Mouse (Mus musculus) left cerebral cortex, adult 11 months (tissue): ENCODE data around the gene Tspo2.
"Not testable (repeated sequence)": the region's sequence is repeated elsewhere in the genome, so short reads cannot be mapped to it uniquely, and the experiment has no call there.

Experiments
- DNase-seq: peaks from one replicate; pipeline ENCODE4 v3.0.0; 2022; ENCODE audit warnings: low spot score

The Tspo2 gene

GRCm38 (mm10) chr17:48451353-48451675, at the start of gene Tspo2:
Gene Tspo2, minus strand, starts transcription at chr17:48451522.
- DNase-seq: no peak

GRCm38 (mm10) chr17:48500846-48501445, 49.6 kb upstream of the Tspo2 start:
- no peak for DNase-seq

DNA sequence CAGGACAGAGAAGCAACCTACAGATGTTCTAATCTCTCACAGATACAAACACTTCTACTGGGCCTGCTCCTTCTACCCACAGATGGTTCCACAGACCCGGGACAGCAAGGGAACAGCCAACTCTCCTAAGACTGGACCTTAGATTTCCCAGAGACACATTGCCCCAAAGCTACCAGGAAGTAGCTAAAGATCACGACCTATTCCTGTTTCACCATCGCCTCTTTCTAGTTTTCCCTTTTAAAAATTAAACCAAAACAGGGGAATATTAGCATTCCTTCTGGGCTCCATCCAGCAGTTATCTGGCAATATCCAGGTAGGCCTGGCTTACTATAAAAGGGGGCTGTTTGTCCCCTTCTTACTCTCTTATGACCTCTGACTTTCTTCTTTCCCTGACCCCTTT, 46.7 kb upstream of the Tspo2 start:
- no peak for DNase-seq

- no peak for DNase-seq
Observed at GRCm38 (mm10) chr17:48493986-48494385, 42.7 kb upstream of the Tspo2 start.

- DNase-seq: no peak
Observed at GRCm38 (mm10) chr17:48493582-48493981, 42.3 kb upstream of the Tspo2 start.

- DNase-seq: no peak
Observed at GRCm38 (mm10) chr17:48492621-48493020, 41.3 kb upstream of the Tspo2 start.

DNA sequence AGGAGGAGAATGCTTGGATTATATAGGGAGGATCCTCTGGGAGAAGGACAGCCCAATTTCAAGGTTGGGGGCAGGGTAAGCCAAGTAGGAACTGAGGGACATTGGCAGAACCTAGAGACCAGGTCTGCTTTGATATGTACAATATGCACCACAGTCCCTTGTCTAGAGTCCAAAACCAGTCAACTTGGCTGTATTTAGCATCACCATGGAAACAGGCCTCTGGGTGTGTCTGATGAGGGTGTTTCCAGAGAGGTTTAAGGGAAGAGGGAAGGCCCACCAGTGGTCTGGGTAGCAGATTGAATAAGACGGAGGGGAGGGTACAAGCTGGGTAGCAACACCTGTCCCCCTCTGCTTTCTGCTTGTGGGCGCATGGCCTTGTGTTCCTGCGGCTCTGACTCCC, 38.1 kb upstream of the Tspo2 start:
- no peak for DNase-seq

DNA sequence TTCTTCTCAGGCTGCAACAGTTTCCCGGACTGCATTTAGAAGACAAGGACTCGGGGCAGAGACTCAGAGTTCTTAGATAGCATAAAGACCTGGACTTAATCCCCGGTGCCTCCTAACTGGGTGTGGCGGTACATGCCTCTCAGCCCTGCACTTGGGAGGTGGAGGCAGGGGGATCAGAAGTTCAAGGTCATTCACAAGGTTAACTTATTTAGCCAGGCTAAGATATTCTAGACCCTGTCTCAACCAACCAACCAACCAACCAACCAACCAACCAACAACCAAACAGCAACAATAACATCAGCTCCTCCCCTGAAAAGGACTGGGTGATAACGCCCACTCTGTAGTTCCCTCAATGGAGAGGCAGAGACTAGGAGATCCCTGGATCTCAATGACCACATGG, 32.9 kb upstream of the Tspo2 start:
- DNase-seq: no peak

GRCm38 (mm10) chr17:48483764-48484163, 32.4 kb upstream of the Tspo2 start:
- DNase-seq: no peak

DNA sequence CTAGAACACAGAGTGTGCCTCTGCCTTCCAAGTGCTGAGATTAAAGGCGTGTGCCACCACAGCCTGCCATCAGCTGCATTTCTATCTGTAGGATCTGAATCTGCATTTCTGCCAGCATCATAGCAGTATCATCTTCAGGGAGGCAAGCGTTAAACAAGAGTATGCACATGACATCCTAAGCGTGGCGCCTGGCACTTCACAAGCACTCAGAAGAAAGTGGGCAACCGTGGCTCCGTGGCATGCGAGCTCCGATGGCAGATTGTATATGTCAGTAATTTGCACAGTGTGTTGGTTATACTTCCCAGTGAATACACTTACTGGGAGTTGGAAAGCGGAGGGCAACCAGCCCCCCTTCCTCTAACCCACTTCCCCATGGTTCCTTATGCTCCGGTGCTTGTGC, 28.6 kb upstream of the Tspo2 start:
- DNase-seq: no peak

DNA sequence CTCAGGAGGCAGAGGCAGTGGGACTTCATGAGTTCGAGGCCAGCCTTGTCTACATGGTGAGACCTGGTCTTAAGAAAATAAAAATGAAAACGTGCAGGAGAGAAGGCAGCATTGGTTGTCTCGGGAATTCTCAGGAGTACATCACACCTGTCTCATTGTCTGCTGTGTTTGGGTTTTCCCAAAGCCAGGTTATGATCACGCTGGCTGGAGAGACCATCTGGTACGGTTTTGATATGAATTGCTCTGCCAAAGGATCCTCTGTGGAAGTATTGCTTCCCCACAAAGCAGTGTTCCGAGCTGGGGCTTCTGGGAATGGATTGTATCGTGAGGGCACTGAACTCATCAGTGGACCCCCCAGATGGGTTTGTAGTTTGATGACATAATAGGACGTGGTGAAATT, 24.1 kb upstream of the Tspo2 start:
- DNase-seq: no peak

- DNase-seq: not testable (repeated sequence)
Observed at GRCm38 (mm10) chr17:48474282-48474681, 23.0 kb upstream of the Tspo2 start.

- DNase-seq: peak; percentile 58
Observed at GRCm38 (mm10) chr17:48467395-48468231, 16.3 kb upstream of the Tspo2 start.

GRCm38 (mm10) chr17:48466769-48467394, 15.6 kb upstream of the Tspo2 start:
- no peak for DNase-seq

GRCm38 (mm10) chr17:48463391-48463790, 12.1 kb upstream of the Tspo2 start:
- no peak for DNase-seq

GRCm38 (mm10) chr17:48462096-48462495, 10.8 kb upstream of the Tspo2 start:
- no peak for DNase-seq

DNA sequence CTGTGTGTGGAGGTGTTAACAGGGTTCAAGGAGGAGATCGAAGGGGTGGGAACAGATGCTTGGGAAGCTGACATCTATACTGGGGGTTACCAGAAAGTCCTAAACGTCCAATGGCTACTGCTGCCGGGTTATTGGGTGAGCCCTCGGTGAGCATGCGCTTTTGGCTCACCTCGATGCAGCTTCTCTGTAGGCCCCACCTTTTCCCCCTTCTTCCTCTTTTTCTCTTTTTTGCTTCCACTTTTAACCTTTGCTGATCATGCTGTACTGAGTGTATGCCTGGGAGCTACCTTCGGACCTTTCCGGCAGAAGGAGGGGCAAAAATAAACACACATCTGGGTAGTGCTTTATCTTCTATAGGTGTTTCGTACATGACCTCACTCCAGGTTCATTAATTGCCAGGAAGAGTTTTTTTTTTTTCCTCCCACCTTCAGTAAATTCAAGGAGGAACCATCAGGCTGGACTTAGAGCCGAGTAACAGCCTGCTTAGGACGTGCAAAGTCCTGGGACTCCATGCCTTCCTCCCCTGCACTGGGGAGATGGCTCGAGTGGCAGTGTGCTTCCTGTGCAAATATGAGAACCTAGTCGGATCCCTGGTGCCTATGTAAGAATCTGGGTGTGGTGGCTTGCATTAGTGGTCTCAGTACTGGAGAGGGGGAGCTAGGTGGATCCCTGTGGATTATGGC, 6.8 kb upstream of the Tspo2 start:
- no peak for DNase-seq

GRCm38 (mm10) chr17:48455955-48456354, 4.6 kb upstream of the Tspo2 start:
- DNase-seq: no peak

GRCm38 (mm10) chr17:48454688-48455087, 3.4 kb upstream of the Tspo2 start, which contains the start of gene Unc5cl:
Gene Unc5cl, plus strand, starts transcription at chr17:48454901.
- no peak for DNase-seq

DNA sequence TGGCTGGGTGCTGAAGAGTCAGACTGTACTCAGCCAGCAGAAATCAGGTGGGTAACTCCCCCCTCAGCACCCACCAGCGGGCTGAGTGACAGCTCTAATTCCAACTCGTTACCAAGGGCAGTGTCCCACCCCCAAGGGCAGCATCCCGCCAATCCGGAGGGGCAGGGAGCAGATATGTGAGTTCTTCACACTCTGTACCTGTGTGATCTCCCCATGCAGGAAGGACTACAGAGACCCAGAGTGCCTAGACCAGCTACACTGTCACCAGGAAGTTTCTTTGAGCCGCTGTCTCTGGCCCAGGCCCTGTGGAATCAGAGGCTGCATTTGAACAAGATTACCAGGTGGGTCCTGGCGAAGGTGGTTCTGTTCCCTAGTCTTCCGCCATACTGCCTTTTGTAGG, 2.9 kb upstream of the Tspo2 start:
- no peak for DNase-seq

- DNase-seq: no peak
Observed at GRCm38 (mm10) chr17:48453489-48453888, 2.2 kb upstream of the Tspo2 start.

- no peak for DNase-seq
Observed at GRCm38 (mm10) chr17:48451753-48452444, 577 bp upstream of the Tspo2 start.
